Mouse (Mus musculus): Measurements from ENCODE around the gene Gypa. TPM values are rescaled to one million over a fixed set of nuclear protein-coding genes. Genes with fewer than 3 reads are reported as not detected.

The Gypa gene
- polyA plus RNA-seq (2015; fragmentation: Nextera tagmentation; extraction: Ambion mirVana): 1.1 and 1.2 TPM in 2 replicates

GRCm38 (mm10) chr8:80493523-80494345 lies at the start of gene Gypa:
Gene Gypa, plus strand, starts transcription at chr8:80493781.
- no peak for TF ChIP-seq CTCF (IDR thresholded peaks at IDR 0.05; ENCODE audit: low read depth)
- Histone ChIP-seq H3K36me3 (ENCODE audit: insufficient read depth, low read length) (no peaks in the 10 kb centered on the region), H3K4me2 (ENCODE audit: low read length) (peak within 1 kb of the TSS; percentile 64), H3K4me3 (replicated peaks; ENCODE audit: low read depth, low read length) (peak within 1 kb of the TSS; percentile 43), H3K9me3 (replicated peaks; ENCODE audit: low read length) (no peaks in the 10 kb centered on the region), H3K27me3 (ENCODE audit: insufficient read depth, low read length) (no peaks in the 10 kb centered on the region), H3K9ac (ENCODE audit: low read depth, low read length) (peak within 1 kb of the TSS; percentile 46; the same call in 1 of the 2 replicates), H3K27ac (no peak within 1 kb of the TSS), H3K4me1 (replicated peaks; ENCODE audit: insufficient read depth, low read length) (no peaks in the 10 kb centered on the region)
- peak; percentile 42 for DNase-seq (ENCODE audit: low spot score)
- WGBS: 24% methylated on average over 14 of the region's 14 CpGs
- ATAC-seq (replicated peaks; ENCODE audit: low FRiP score, low read depth): no peak

- DNase-seq (ENCODE audit: low spot score) (no peak), ATAC-seq (replicated peaks; ENCODE audit: low FRiP score, low read depth) (no peak)
- Histone ChIP-seq H3K27ac (no peak overlapping the region), H3K27me3 (ENCODE audit: insufficient read depth, low read length) (no peaks in the 10 kb centered on the region), H3K4me2 (ENCODE audit: low read length) (no peak overlapping the region), H3K9me3 (replicated peaks; ENCODE audit: low read length) (no peaks in the 10 kb centered on the region), H3K4me1 (replicated peaks; ENCODE audit: insufficient read depth, low read length) (no peaks in the 10 kb centered on the region; the same call in 1 of the 2 replicates), H3K4me3 (replicated peaks; ENCODE audit: low read depth, low read length) (no peak overlapping the region), H3K9ac (ENCODE audit: low read depth, low read length) (no peak overlapping the region), H3K36me3 (ENCODE audit: insufficient read depth, low read length) (no peaks in the 10 kb centered on the region)
- WGBS: 59% methylated on average over 4 of the region's 4 CpGs
- no peak for TF ChIP-seq CTCF (IDR thresholded peaks at IDR 0.05; ENCODE audit: low read depth)
Measured at GRCm38 (mm10) chr8:80444534-80445072, 49.0 kb upstream of the Gypa start.

GRCm38 (mm10) chr8:80447217-80447616 lies 46.4 kb upstream of the Gypa start:
- Histone ChIP-seq H3K36me3 (ENCODE audit: insufficient read depth, low read length) (no peaks in the 10 kb centered on the region), H3K4me2 (ENCODE audit: low read length) (no peak overlapping the region), H3K27me3 (ENCODE audit: insufficient read depth, low read length) (no peaks in the 10 kb centered on the region), H3K9me3 (replicated peaks; ENCODE audit: low read length) (no peaks in the 10 kb centered on the region), H3K9ac (ENCODE audit: low read depth, low read length) (no peak overlapping the region), H3K4me3 (replicated peaks; ENCODE audit: low read depth, low read length) (no peak overlapping the region), H3K27ac (no peak overlapping the region), H3K4me1 (replicated peaks; ENCODE audit: insufficient read depth, low read length) (no peaks in the 10 kb centered on the region; the same call in 1 of the 2 replicates)
- WGBS: 19% methylated on average over 4 of the region's 4 CpGs
- DNase-seq (ENCODE audit: low spot score): peak; percentile 87
- ATAC-seq (replicated peaks; ENCODE audit: low FRiP score, low read depth): no peak
- TF ChIP-seq CTCF (IDR thresholded peaks at IDR 0.05; ENCODE audit: low read depth): no peak

- H3K27ac ChIP-seq: no peak overlapping the region
- no peaks in the 10 kb centered on the region for H3K9me3 ChIP-seq (replicated peaks; ENCODE audit: low read length)
- H3K4me2 ChIP-seq (ENCODE audit: low read length): no peak overlapping the region
- H3K27me3 ChIP-seq (ENCODE audit: insufficient read depth, low read length): no peaks in the 10 kb centered on the region
- H3K4me3 ChIP-seq (replicated peaks; ENCODE audit: low read depth, low read length): no peak overlapping the region
- ATAC-seq (replicated peaks; ENCODE audit: low FRiP score, low read depth): no peak
- no peaks in the 10 kb centered on the region for H3K4me1 ChIP-seq (replicated peaks; ENCODE audit: insufficient read depth, low read length)
- WGBS: 52% methylated on average over 19 of the region's 19 CpGs
- no peak overlapping the region for H3K9ac ChIP-seq (ENCODE audit: low read depth, low read length)
- no peak for DNase-seq (ENCODE audit: low spot score)
- no peaks in the 10 kb centered on the region for H3K36me3 ChIP-seq (ENCODE audit: insufficient read depth, low read length)
- TF ChIP-seq CTCF (IDR thresholded peaks at IDR 0.05; ENCODE audit: low read depth): no peak
Measured at GRCm38 (mm10) chr8:80451938-80452690, 41.5 kb upstream of the Gypa start.

- 69% methylated on average over 4 of the region's 4 CpGs for WGBS
Measured at GRCm38 (mm10) chr8:80463450-80463917, 30.1 kb upstream of the Gypa start.

GRCm38 (mm10) chr8:80474971-80475370 lies 18.6 kb upstream of the Gypa start:
- no peak overlapping the region for H3K27ac ChIP-seq
- no peaks in the 10 kb centered on the region for H3K9me3 ChIP-seq (replicated peaks; ENCODE audit: low read length)

More at GRCm38 (mm10) chr8:80463450-80463917, 30.1 kb upstream of the Gypa start:
- TF ChIP-seq CTCF (IDR thresholded peaks at IDR 0.05; ENCODE audit: low read depth): no peak
- no peaks in the 10 kb centered on the region for H3K36me3 ChIP-seq (ENCODE audit: insufficient read depth, low read length)
- no peak for DNase-seq (ENCODE audit: low spot score)
- ATAC-seq (replicated peaks; ENCODE audit: low FRiP score, low read depth): no peak
- H3K9me3 ChIP-seq (replicated peaks; ENCODE audit: low read length): no peaks in the 10 kb centered on the region
- no peak overlapping the region for H3K4me3 ChIP-seq (replicated peaks; ENCODE audit: low read depth, low read length)
- no peak overlapping the region for H3K4me2 ChIP-seq (ENCODE audit: low read length)
- H3K4me1 ChIP-seq (replicated peaks; ENCODE audit: insufficient read depth, low read length): no peaks in the 10 kb centered on the region
- H3K27me3 ChIP-seq (ENCODE audit: insufficient read depth, low read length): no peaks in the 10 kb centered on the region
- H3K9ac ChIP-seq (ENCODE audit: low read depth, low read length): no peak overlapping the region
- no peak overlapping the region for H3K27ac ChIP-seq

More at GRCm38 (mm10) chr8:80474971-80475370, 18.6 kb upstream of the Gypa start:
- peak; percentile 93 for DNase-seq (ENCODE audit: low spot score)
- ATAC-seq (replicated peaks; ENCODE audit: low FRiP score, low read depth): peak; percentile 46; the same call in 1 of the 2 replicates
- Histone ChIP-seq H3K9ac (ENCODE audit: low read depth, low read length) (no peak overlapping the region), H3K27me3 (ENCODE audit: insufficient read depth, low read length) (no peaks in the 10 kb centered on the region), H3K4me2 (ENCODE audit: low read length) (no peak overlapping the region), H3K4me3 (replicated peaks; ENCODE audit: low read depth, low read length) (no peak overlapping the region), H3K36me3 (ENCODE audit: insufficient read depth, low read length) (no peaks in the 10 kb centered on the region), H3K4me1 (replicated peaks; ENCODE audit: insufficient read depth, low read length) (no peaks in the 10 kb centered on the region)
- 23% methylated on average over 7 of the region's 7 CpGs for WGBS
- peak; percentile 21; the same call in 1 of the 2 replicates for TF ChIP-seq CTCF (IDR thresholded peaks at IDR 0.05; ENCODE audit: low read depth)
